Mouse (Mus musculus): ENCODE results near the gene Grid2.

- TF ChIP-seq CTCF (IDR thresholded peaks at IDR 0.05; ENCODE audit: control insufficient read depth, insufficient read depth, low read length) (no peak), POLR2A (IDR thresholded peaks at IDR 0.05; ENCODE audit: borderline replicate concordance, control insufficient read depth, low read depth, low read length) (no peak)
Measured at GRCm38 (mm10) chr6:64274319-64275114, 1018.8 kb downstream of the Grid2 start.

All from bone marrow, adult 2 months (tissue).